Mouse (Mus musculus) MEL (cell line): Measurements from ENCODE around the gene Swsap1. TPM values are rescaled to one million over a fixed set of nuclear protein-coding genes. Genes with fewer than 3 reads are reported as not detected.

ENCODE experiments used
- DNase-seq: peaks from one replicate; pipeline ENCODE4 v3.0.0; 2011; ENCODE audit warnings: low read depth, low spot score
- H3K27ac ChIP-seq: 2 replicates; pipeline ENCODE4 v1.5.1; 2012; ENCODE audit warnings: low read depth, mild to moderate bottlenecking, control low read depth, low read length, moderate library complexity; ENCODE audit not compliant: control insufficient read depth
- H3K27me3 ChIP-seq, 2 experiments: fragments of 150-350 bp in 1 of 2; sonication (generic) in 1 of 2; 2 replicates each; pipeline ENCODE4 v1.6.1; 2012; ENCODE audit warnings: low read length in 2 of 2, mild to moderate bottlenecking in 2 of 2, improper control_type of control experiment in 1 of 2, moderate library complexity in 1 of 2; ENCODE audit not compliant: insufficient read depth in 2 of 2, control insufficient read depth in 1 of 2
- H3K36me3 ChIP-seq, 2 experiments: 2 replicates each; pipeline ENCODE4 v1.6.1; 2012 to 2014; ENCODE audit warnings: low read length in 2 of 2, improper control_type of control experiment in 1 of 2, inconsistent platforms in 1 of 2, mild to moderate bottlenecking in 1 of 2; ENCODE audit not compliant: insufficient read depth in 2 of 2, control insufficient read depth in 1 of 2
- H3K4me1 ChIP-seq, 2 experiments: fragments of 150-350 bp in 1 of 2; sonication (generic) in 1 of 2; 2 replicates each; pipeline ENCODE4 v1.6.1; 2012; ENCODE audit warnings: low read length in 2 of 2, improper control_type of control experiment in 1 of 2, mild to moderate bottlenecking in 1 of 2; ENCODE audit not compliant: insufficient read depth in 2 of 2, control insufficient read depth in 1 of 2
- H3K4me3 ChIP-seq, 2 experiments: fragments of 150-350 bp in 1 of 2; sonication (generic) in 1 of 2; 2 replicates each; pipeline ENCODE4 v1.5.1; 2012; ENCODE audit warnings: low read depth in 2 of 2, low read length in 2 of 2, mild to moderate bottlenecking in 2 of 2, moderate library complexity in 2 of 2, control low read depth in 1 of 2, improper control_type of control experiment in 1 of 2; ENCODE audit not compliant: control insufficient read depth in 1 of 2, insufficient read depth in 1 of 2
- H3K79me2 ChIP-seq: 2 replicates; pipeline ENCODE4 v1.6.1; 2012; ENCODE audit warnings: mild to moderate bottlenecking, low read length, moderate library complexity; ENCODE audit not compliant: control insufficient read depth, poor library complexity, insufficient read depth
- H3K9ac ChIP-seq: 2 replicates; pipeline ENCODE4 v1.6.1; 2012; ENCODE audit warnings: low read depth, mild to moderate bottlenecking, control low read depth, low read length, moderate library complexity; ENCODE audit not compliant: control insufficient read depth, poor library complexity, severe bottlenecking
- H3K9me3 ChIP-seq: fragments of 150-350 bp; sonication (generic); replicated peaks from 2 replicates; pipeline ENCODE4 v1.6.1; 2012; ENCODE audit warnings: mild to moderate bottlenecking, low read length, improper control_type of control experiment, moderate library complexity; ENCODE audit not compliant: insufficient read depth
- BHLHE40 ChIP-seq: IDR thresholded peaks from 2 replicates; pipeline ENCODE4 v1.6.1; 2012; ENCODE audit warnings: low read depth, mild to moderate bottlenecking, inconsistent platforms, low read length, improper control_type of control experiment, borderline replicate concordance
- CTCF ChIP-seq, 3 experiments: IDR thresholded peaks in 2 of 3; conservative IDR thresholded peaks in 1 of 3; 2 replicates each; pipeline ENCODE4 v1.5.1; 2011 to 2012; ENCODE audit warnings: low read length in 3 of 3, low read depth in 2 of 3, mild to moderate bottlenecking in 2 of 3, improper control_type of control experiment in 1 of 3, inconsistent platforms in 1 of 3, mixed read lengths in 1 of 3, moderate library complexity in 1 of 3; ENCODE audit not compliant: control insufficient read depth in 1 of 3, insufficient read depth in 1 of 3, poor library complexity in 1 of 3, severe bottlenecking in 1 of 3
- E2F4 ChIP-seq: IDR thresholded peaks from 2 replicates; pipeline ENCODE4 v1.6.1; 2011; ENCODE audit warnings: low read depth, low read length, improper control_type of control experiment, borderline replicate concordance
- ELF1 ChIP-seq: IDR thresholded peaks from 2 replicates; pipeline ENCODE4 v1.6.1; 2014; ENCODE audit warnings: low read depth, mild to moderate bottlenecking, inconsistent platforms, low read length, improper control_type of control experiment, moderate library complexity
- ETS1 ChIP-seq: IDR thresholded peaks from 2 replicates; pipeline ENCODE4 v1.6.1; 2012; ENCODE audit warnings: low read depth, mild to moderate bottlenecking, inconsistent platforms, low read length, improper control_type of control experiment, moderate library complexity
- GABPA ChIP-seq: IDR thresholded peaks from 2 replicates; pipeline ENCODE4 v1.6.1; 2012; ENCODE audit warnings: low read depth, mild to moderate bottlenecking, inconsistent platforms, low read length, improper control_type of control experiment, moderate library complexity
- HCFC1 ChIP-seq: IDR thresholded peaks from 2 replicates; pipeline ENCODE4 v1.6.1; 2012; ENCODE audit warnings: low read depth, mild to moderate bottlenecking, inconsistent platforms, low read length, improper control_type of control experiment, moderate library complexity
- JUND ChIP-seq: IDR thresholded peaks from 2 replicates; pipeline ENCODE4 v1.6.1; 2011; ENCODE audit warnings: low read depth, mild to moderate bottlenecking, improper control_type of control experiment, low read length
- MAFK ChIP-seq: IDR thresholded peaks from 2 replicates; pipeline ENCODE4 v1.6.1; 2011; ENCODE audit warnings: low read depth, mild to moderate bottlenecking, low read length, improper control_type of control experiment, borderline replicate concordance
- MAZ ChIP-seq: IDR thresholded peaks from 2 replicates; pipeline ENCODE4 v1.6.1; 2012; ENCODE audit warnings: low read depth, mild to moderate bottlenecking, inconsistent platforms, low read length, improper control_type of control experiment
- MEF2A ChIP-seq: IDR thresholded peaks from 2 replicates; pipeline ENCODE4 v1.6.1; 2014; ENCODE audit warnings: low read depth, mild to moderate bottlenecking, inconsistent platforms, low read length, improper control_type of control experiment; ENCODE audit not compliant: poor library complexity, insufficient replicate concordance, severe bottlenecking; ENCODE audit errors: extremely low read depth
- MXI1 ChIP-seq: IDR thresholded peaks from 2 replicates; pipeline ENCODE4 v1.6.1; 2011; ENCODE audit warnings: mild to moderate bottlenecking, low read depth, low read length, improper control_type of control experiment
- MYB ChIP-seq: IDR thresholded peaks from 2 replicates; pipeline ENCODE4 v1.6.1; 2011; ENCODE audit warnings: mild to moderate bottlenecking, low read depth, low read length, improper control_type of control experiment
- NRF1 ChIP-seq: IDR thresholded peaks from 2 replicates; pipeline ENCODE4 v1.6.1; 2014; ENCODE audit warnings: low read depth, mild to moderate bottlenecking, inconsistent platforms, low read length, improper control_type of control experiment, moderate library complexity; ENCODE audit not compliant: poor library complexity, insufficient read depth, severe bottlenecking
- POLR2A ChIP-seq, 2 experiments: IDR thresholded peaks; 2 replicates each; pipeline ENCODE4 v1.6.1; 2011 to 2012; ENCODE audit warnings: low read length in 2 of 2, mild to moderate bottlenecking in 2 of 2, control low read depth in 1 of 2, improper control_type of control experiment in 1 of 2, low read depth in 1 of 2, moderate library complexity in 1 of 2; ENCODE audit not compliant: control insufficient read depth in 1 of 2, insufficient read depth in 1 of 2, poor library complexity in 1 of 2
- POLR2AphosphoS2 ChIP-seq: IDR thresholded peaks from 2 replicates; pipeline ENCODE4 v1.6.1; 2011; ENCODE audit warnings: low read length, improper control_type of control experiment
- RAD21 ChIP-seq: IDR thresholded peaks from 2 replicates; pipeline ENCODE4 v1.6.1; 2011; ENCODE audit warnings: mild to moderate bottlenecking, low read depth, low read length, improper control_type of control experiment
- SIN3A ChIP-seq: IDR thresholded peaks from 2 replicates; pipeline ENCODE4 v1.6.1; 2012; ENCODE audit warnings: low read length, improper control_type of control experiment, inconsistent platforms
- TCF12 ChIP-seq: IDR thresholded peaks from 2 replicates; pipeline ENCODE4 v1.6.1; 2014; ENCODE audit warnings: low read depth, mild to moderate bottlenecking, inconsistent platforms, low read length, improper control_type of control experiment, moderate library complexity
- UBTF ChIP-seq: IDR thresholded peaks from 2 replicates; pipeline ENCODE4 v1.6.1; 2012; ENCODE audit warnings: low read depth, mild to moderate bottlenecking, inconsistent platforms, low read length, improper control_type of control experiment, moderate library complexity, borderline replicate concordance; ENCODE audit not compliant: insufficient read depth
- USF1 ChIP-seq: IDR thresholded peaks from 2 replicates; pipeline ENCODE4 v1.6.1; 2014; ENCODE audit warnings: low read depth, mild to moderate bottlenecking, inconsistent platforms, low read length, improper control_type of control experiment, moderate library complexity
- ZKSCAN1 ChIP-seq: IDR thresholded peaks from 2 replicates; pipeline ENCODE4 v1.6.1; 2012; ENCODE audit warnings: low read depth, mild to moderate bottlenecking, inconsistent platforms, low read length, improper control_type of control experiment, moderate library complexity
- ZNF384 ChIP-seq: IDR thresholded peaks from 2 replicates; pipeline ENCODE4 v1.6.1; 2012; ENCODE audit warnings: low read depth, mild to moderate bottlenecking, inconsistent platforms, low read length, improper control_type of control experiment
- polyA plus RNA-seq, 2 experiments: library from polyadenylated mRNA; stranded (reverse) in 1 of 2; unstranded in 1 of 2; fragments of >175 nt in 1 of 2; fragments of >200 nt in 1 of 2; gene quantifications; 2 replicates each; pipeline versions ENCODE4 v1.2.1 to v1.2.4; 2012; ENCODE audit warnings: low replicate concordance in 2 of 2, low read depth in 1 of 2; ENCODE audit not compliant: insufficient read length in 2 of 2, insufficient read depth in 1 of 2, missing spikeins in 1 of 2
- total RNA-seq: library from RNA; depleted of rRNA; stranded (reverse); fragments of 300-350 nt; gene quantifications from 2 replicates; pipeline ENCODE4 v1.2.3, GENCODE M21; 2012

Gene Swsap1
- total and polyA plus RNA-seq, 3 experiments: 17.2 to 19.3 TPM; not detected in 1

DNA sequence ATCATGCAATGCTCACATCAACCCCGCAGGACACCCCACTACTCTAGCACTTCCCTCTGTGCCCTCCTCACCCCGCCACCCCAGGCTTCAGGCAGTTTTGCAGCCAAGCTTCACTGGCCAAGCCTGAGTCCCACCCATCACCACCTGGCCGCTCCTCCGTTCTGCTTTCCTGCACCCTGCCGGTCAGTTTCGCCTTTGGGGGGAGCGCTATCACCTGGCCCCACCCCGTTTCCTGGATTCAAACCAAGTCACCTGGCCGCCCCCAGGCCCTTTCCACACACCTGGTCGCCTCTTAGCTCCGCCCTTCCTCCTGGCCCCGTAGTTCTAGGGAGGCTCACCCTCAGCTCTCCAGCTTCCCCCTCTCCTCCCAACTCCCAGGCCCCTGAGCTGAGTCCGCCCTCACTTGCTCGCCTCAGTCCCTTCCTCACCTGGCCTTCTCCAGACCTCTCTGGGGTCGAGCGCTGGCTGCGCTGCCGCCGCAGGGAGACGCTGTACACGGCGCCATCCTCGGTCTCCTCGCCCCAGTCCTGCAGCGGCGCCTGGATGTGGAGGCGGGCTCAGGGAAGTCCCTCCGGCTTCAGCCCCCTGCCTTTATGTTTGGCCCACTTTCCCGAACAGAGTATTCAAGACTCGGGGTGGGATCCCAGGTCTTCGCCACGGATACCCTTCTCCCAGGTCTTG lies 33.0 kb downstream of the Swsap1 start:
- Histone ChIP-seq H3K9me3 (no peaks in the 10 kb centered on the region), H3K9ac (no peak overlapping the region), H3K36me3 (no peaks in the 10 kb centered on the region)

DNA sequence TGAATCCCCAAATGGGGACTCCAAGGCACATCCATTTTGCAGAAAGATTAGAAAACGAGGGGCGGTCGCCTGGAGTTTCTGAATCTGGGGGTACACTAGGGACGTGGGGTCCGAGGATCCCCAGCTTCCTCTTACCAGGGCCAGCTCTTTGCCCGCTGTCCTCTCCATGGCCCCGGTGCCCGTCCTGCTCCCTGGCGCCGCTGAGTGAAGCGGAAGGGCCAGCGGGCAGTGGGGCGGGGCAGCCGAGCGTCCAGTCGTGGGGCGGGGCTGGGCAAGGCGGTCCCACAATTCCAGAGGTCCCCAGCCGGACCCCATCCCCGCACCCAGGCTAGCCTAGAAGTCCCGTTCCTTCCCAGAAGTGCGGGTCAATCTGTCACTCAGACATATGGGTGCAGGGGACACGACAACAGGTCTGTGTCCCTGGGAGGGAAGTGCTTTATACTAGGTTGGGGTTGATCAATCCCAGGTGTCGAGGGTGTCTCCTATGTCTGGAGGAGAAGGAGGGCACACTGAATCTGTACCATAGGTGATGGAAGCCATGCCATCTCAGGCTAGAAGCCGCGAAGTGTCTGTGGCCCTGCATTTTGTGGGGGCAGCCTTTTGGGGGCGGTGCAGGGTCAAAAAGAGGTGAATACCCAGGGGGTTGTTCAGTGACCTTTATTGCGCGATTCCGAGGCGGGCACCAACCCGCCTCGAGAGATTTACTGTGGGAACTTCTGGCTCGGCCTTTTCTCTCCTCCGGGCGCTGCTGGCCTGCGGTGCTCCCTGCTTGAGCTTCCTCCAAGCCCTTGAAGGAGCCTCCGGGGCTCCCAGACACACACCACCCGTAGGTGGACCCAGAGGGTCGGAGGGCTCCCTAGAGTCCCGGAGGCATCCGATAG lies 33.9 kb downstream of the Swsap1 start, which contains the start of gene Rgl3:
Rgl3 (minus strand) TSS at position 217 of the 881 bp plus-strand sequence.
- no peaks in the 10 kb centered on the region for H3K36me3 ChIP-seq
- no peaks in the 10 kb centered on the region for H3K79me2 ChIP-seq
- no peaks in the 10 kb centered on the region for H3K9me3 ChIP-seq
- TF ChIP-seq ETS1: no peak
- no peak for TF ChIP-seq BHLHE40
- 0 out of 6 replicates have a peak, but pooled peaks of 1 of the 3 experiments have one; percentile 4 for TF ChIP-seq CTCF (IDR thresholded peaks at IDR 0.05 in 2 of 3, conservative IDR thresholded peaks at IDR 0.05 in 1 of 3; ENCODE audit: control insufficient read depth in 1 of 3, insufficient read depth in 1 of 3, low read depth in 2 of 3, low read length in 3 of 3, poor library complexity in 1 of 3, severe bottlenecking in 1 of 3)
- no peak for TF ChIP-seq MXI1
- no peak for TF ChIP-seq MAFK
- TF ChIP-seq ZNF384: no peak
- TF ChIP-seq, all 39 proteins: peak for 1
- no peak within 1 kb of the TSS for H3K4me3 ChIP-seq
- peaks cover 13 to 21% of the 10 kb centered on the region in 2 experiments for H3K27me3 ChIP-seq
- no peak within 1 kb of the TSS for H3K27ac ChIP-seq
- no peak within 1 kb of the TSS for H3K9ac ChIP-seq
- DNase-seq: no peak
- no peaks in the 10 kb centered on the region for H3K4me1 ChIP-seq

More for the DNA sequence above, 33.0 kb downstream of the Swsap1 start:
- Histone ChIP-seq H3K4me1 (no peaks in the 10 kb centered on the region), H3K27me3 (peaks cover 19 to 30% of the 10 kb centered on the region in 2 experiments), H3K4me3 (no peak overlapping the region), H3K27ac (no peak overlapping the region), H3K79me2 (no peaks in the 10 kb centered on the region)
- no peak for DNase-seq
- TF ChIP-seq MAFK (no peak), MEF2A (no peak), POLR2AphosphoS2 (no peak), POLR2A (IDR thresholded peaks at IDR 0.05; ENCODE audit: control insufficient read depth in 1 of 2, insufficient read depth in 1 of 2, low read depth in 1 of 2, low read length in 2 of 2, poor library complexity in 1 of 2) (no peak), SIN3A (no peak), RAD21 (no peak), ZKSCAN1 (no peak), ELF1 (no peak), CTCF (IDR thresholded peaks at IDR 0.05 in 2 of 3, conservative IDR thresholded peaks at IDR 0.05 in 1 of 3; ENCODE audit: control insufficient read depth in 1 of 3, insufficient read depth in 1 of 3, low read depth in 2 of 3, low read length in 3 of 3, poor library complexity in 1 of 3, severe bottlenecking in 1 of 3) (no peak), TCF12 (no peak), HCFC1 (no peak), JUND (no peak), E2F4 (no peak), USF1 (no peak), MAZ (no peak), GABPA (no peak), MYB (no peak), BHLHE40 (no peak), UBTF (no peak), NRF1 (no peak)
